ENCODE assay signal across 8 mouse cellular contexts in the genomic region with DNA sequence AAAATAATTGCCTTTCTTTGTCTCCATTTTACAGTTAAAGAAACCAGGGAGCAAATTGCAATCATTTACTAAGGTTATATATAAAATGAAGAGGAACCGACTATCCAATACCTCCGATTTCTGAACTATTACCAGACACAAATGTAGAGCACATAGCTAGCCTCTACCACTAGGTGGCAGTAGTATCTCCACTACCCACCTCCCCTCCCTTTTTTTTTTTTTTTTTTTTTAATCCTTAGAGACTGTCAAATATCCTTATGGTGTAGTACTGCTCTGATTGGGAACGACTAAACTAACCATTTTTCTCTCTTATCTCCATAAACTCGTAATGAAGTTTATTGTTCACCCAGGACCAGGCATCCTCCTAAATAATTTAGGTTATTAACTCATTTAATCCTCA. TPM values are rescaled to one million over a fixed set of nuclear protein-coding genes. Genes with fewer than 3 reads are reported as not detected.
DNase-seq lines count a peak whose midpoint lies in the region; ATAC-seq and TF ChIP-seq lines count a peak whose summit lies in the region.

No protein-coding gene starts in this region.

- H3K4me3 ChIP-seq in thymus, adult 2 months (ENCODE audit: control insufficient read depth, insufficient read depth, low read length), result no peak overlapping the region

- intact Hi-C loops in heart, postnatal 10 days (cut with DNase I), result loop anchor here (5.0 kb wide), 1 partner anchor 62 kb away; a partner anchor contains a TSS

- ATAC-seq in erythroblast, adult 5-6 weeks (replicated peaks; ENCODE audit: low FRiP score, poor library complexity, severe bottlenecking), result peak; percentile 59; the same call in 1 of the 2 replicates

- no peaks in the 10 kb centered on the region for H3K27me3 ChIP-seq in thymus, adult 2 months (ENCODE audit: control insufficient read depth, insufficient read depth, low read length)

- no peaks in the 10 kb centered on the region for H3K36me3 ChIP-seq in thymus, adult 2 months (ENCODE audit: control insufficient read depth, insufficient read depth, low read length)

- 37% methylated on average over 4 of the region's 4 CpGs for WGBS in thymus, adult 2 months

- no peak for TF ChIP-seq POLR2A in thymus, adult 2 months (IDR thresholded peaks at IDR 0.05; ENCODE audit: control insufficient read depth, extremely low read depth, insufficient read depth, low read length, poor library complexity)

- DNase-seq in heart, postnatal 10 days, result peak; percentile 20 to 41
- DNase-seq in heart, adult 9 months (ENCODE audit: low spot score in 2 of 2), result no peak
- peak; percentile 21 for DNase-seq in thymus, adult 2 months
- no peak for DNase-seq in thymus, postnatal 25 days
- peak; percentile 23 for DNase-seq in telencephalon, adult 2 months (ENCODE audit: low read depth, low spot score)
- DNase-seq in ovary, adult 18-20 months (ENCODE audit: low spot score), result no peak
- no peak for DNase-seq in right cerebral cortex, adult 18-20 months

- TF ChIP-seq CTCF in thymus, adult 2 months (IDR thresholded peaks at IDR 0.05; ENCODE audit: borderline replicate concordance, control insufficient read depth, extremely low read depth, insufficient read depth, low read length, poor library complexity), result no peak

- peaks cover 3% of the 10 kb centered on the region; the same call in 1 of the 2 replicates for H3K4me1 ChIP-seq in thymus, adult 2 months (replicated peaks; ENCODE audit: control insufficient read depth, insufficient read depth, low read length)

- H3K27ac ChIP-seq in thymus, adult 2 months (ENCODE audit: control insufficient read depth, insufficient read depth, low read length), result no peak overlapping the region

RNA-seq across cellular contexts. Expression of a gene that starts 12.6 kb away (rescaled TPM):
- total RNA-seq in heart, postnatal 10 days (2021), result 1 to 10 TPM in 1 of 2 experiments, under 1 TPM in 1; 0.84 to 1.1 TPM
- polyA plus RNA-seq in thymus, adult 2 months (2012; rRNA removed), result 1.2 and 1.5 TPM in 2 replicates
- 0.38 and 2.1 TPM in 2 replicates for total RNA-seq in erythroblast, adult 5-6 weeks (2015; ENCODE audit: low replicate concordance)
- total RNA-seq in erythroblast, adult 5-6 weeks (2017; ENCODE audit: low replicate concordance), result 2.7 and 3.6 TPM in 2 replicates

RNA-seq across cellular contexts. Expression of a gene that starts 15.7 kb away (rescaled TPM):
- 10 to 100 TPM in 1 of 2 experiments, 1 to 10 TPM in 1; 2.0 to 11.3 TPM for total RNA-seq in heart, postnatal 10 days (2021)
- 9.0 and 16.6 TPM in 2 replicates for polyA plus RNA-seq in thymus, adult 2 months (2012; rRNA removed)
- 5.0 TPM in 2 replicates for total RNA-seq in erythroblast, adult 5-6 weeks (2015; ENCODE audit: low replicate concordance)
- 2.3 and 4.6 TPM in 2 replicates for total RNA-seq in erythroblast, adult 5-6 weeks (2017; ENCODE audit: low replicate concordance)

RNA-seq across cellular contexts. Expression of a gene that starts 31.9 kb away (rescaled TPM):
- 1 to 10 TPM; 6.9 to 8.8 TPM for total RNA-seq in heart, postnatal 10 days (2021)
- 9.9 and 11.3 TPM in 2 replicates for polyA plus RNA-seq in thymus, adult 2 months (2012; rRNA removed)
- 0.84 TPM in 1 of 2 replicates, not detected in the other for total RNA-seq in erythroblast, adult 5-6 weeks (2015; ENCODE audit: low replicate concordance)
- 2.5 TPM in 1 of 2 replicates, not detected in the other for total RNA-seq in erythroblast, adult 5-6 weeks (2017; ENCODE audit: low replicate concordance)

Comparison
In these comparisons a context has a peak if more than half of its experiments do, and no peak if none do; other contexts are left out.
1. DNase-seq: peak in heart, postnatal 10 days (2 of 2), thymus, adult 2 months (single experiment) and telencephalon, adult 2 months (single experiment); none in heart, adult 9 months (0 of 2), thymus, postnatal 25 days (single experiment), ovary, adult 18-20 months (single experiment) and right cerebral cortex, adult 18-20 months (single experiment).